Mouse (Mus musculus): Measurements from ENCODE around the gene Mrpl46. TPM values are rescaled to one million over a fixed set of nuclear protein-coding genes. Genes with fewer than 3 reads are reported as not detected.

Gene Mrpl46
- total RNA-seq (2021): 10 to 100 TPM; 27.2 to 32.0 TPM
- long read RNA-seq, experiment 1, transcript Mrpl46-201 (4 exons, 1,134 nt): major isoform, 45 of 45 reads
- long read RNA-seq, experiment 1, partial matches to known transcripts: 0 of 45 reads
- long read RNA-seq, experiment 1, other reads (novel, unspliced or antisense): 0 of 45 reads
- long read RNA-seq, experiment 2, transcript Mrpl46-201 (4 exons, 1,134 nt): major isoform, 43 of 43 reads
- long read RNA-seq, experiment 2, partial matches to known transcripts: 0 of 43 reads
- long read RNA-seq, experiment 2, other reads (novel, unspliced or antisense): 0 of 43 reads

DNA sequence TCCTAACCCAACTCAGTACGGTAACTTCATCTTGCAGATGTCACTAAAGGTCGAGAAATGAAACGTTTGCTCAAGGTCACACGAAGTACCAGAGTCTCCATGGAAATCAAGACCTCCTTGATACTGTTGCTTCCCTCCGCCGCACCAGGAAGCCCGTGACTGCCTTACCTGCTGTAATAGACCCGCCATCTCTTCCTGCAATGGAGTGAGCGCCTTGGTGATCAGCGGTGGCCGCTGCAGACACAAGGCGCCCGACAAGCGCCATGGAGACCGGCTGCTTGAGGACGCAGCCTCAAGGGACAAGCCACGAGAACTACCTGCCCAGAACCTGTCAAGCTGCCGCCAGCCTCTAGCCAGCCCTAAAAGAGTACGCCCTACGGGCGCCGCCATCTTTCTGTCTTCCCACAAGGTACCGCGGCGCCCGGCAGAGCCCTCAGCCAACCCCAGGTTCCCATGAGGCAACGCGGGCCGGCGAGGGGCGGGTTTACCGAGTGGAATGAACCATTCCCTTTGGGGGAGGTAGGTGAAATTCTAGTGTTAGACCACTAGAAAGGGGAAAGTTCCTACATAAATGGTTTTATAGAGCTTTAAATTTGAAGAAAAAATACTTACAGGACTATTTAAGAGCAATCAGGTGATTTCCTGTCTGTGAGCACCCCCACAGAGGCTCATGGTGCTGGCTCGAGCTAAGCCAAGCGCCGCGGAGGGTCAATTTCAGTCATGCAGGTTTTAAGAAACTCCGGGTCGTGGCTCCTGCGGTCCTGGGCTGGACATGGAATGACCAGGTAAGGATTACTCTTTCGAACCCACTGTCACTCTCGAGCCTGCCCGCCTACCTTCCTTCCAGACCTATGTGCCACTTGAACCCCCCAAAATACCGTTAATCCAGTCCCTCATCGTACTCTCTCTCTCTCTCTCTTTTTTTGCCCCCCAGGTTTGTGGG lies at the start of gene Mrpl46, which contains the start of gene Mrps11:
TSS of gene Mrpl46 (minus strand) at position 893 of the 943 bp plus-strand sequence.
TSS of gene Mrps11 (plus strand) at position 481 of the 943 bp plus-strand sequence.
- DNase-seq (ENCODE audit: low spot score in 2 of 2): peak; percentile 87 to 89

DNA sequence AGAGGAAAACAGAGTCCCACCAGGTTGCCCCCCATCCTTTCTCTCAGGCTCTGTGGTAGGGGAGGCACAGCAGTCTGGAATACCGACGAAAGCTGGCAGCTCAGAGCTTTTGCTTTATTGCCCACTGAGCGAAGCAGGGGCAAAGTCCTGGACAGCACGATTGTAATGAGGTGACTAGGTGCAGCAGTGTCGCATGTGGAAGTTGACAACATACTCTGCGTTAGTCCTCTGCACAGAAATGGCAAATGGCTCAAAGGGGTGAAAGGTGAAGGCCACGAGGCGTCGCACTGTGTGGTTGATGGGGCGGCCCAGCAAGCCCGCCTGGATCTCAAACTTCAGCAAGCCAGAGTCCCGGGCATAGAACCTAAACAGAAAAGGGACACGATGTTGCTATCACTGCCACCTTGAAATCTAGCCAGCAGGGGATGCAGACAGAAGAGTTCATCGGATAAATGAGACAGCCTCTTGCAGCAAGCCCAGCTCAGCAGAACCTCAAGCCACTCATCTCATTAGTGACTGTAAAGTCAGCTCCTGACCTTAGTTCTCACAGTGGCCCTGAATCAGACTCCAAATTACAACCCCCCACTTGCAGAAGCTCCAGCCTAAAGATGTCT lies 44.5 kb upstream of the Mrpl46 start:
- no peak for DNase-seq (ENCODE audit: low spot score in 2 of 2)
- intact Hi-C loops (cut with DNase I): no loop called here

More for the DNA sequence above, at the start of gene Mrpl46, which contains the start of gene Mrps11:
- intact Hi-C loops (cut with DNase I): loop anchor here (10.0 kb wide), 1 partner anchor 302 kb away; no protein-coding TSS in a partner anchor

DNA sequence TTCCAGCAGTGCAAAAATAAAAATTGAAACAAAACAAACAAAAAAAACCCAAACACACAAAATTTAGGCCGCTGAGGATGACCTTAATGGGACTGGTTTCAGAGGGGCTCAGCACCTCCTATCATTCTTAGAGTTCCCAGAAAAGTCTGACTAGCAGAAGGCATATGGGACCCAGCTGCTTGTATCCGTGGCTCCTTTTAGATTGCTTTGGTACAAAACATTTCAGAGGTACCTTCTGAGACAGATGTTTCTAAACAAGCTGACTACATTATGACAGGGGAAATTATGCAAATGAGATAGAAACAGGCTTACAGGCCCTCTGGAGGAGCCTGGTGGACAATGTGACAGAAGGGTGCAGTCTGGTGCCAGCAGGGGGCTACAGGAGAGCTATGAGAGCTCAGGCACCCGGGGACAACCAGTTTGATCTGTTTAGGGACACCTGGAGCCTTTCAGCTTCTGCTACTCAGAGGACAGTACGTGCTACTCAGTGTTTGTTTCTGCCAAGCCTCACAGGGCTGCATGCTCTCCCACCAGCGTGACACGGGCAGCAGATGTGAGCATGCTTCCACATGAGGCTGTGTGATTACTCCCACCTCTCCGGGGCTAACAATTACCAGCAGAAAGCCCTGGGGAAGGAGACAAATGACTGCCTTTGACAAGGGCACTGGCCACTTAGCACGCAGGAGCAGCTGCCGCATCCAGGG lies 43.5 kb upstream of the Mrpl46 start:
- peak in 1 of 2 experiments; percentile 38 for DNase-seq (ENCODE audit: low spot score in 2 of 2)
- intact Hi-C loops (cut with DNase I): no loop called here

- no peak for DNase-seq (ENCODE audit: low spot score in 2 of 2)
- intact Hi-C loops (cut with DNase I): no loop called here
Measured at GRCm38 (mm10) chr7:78818336-78818735, 35.0 kb upstream of the Mrpl46 start.

- no peak for DNase-seq (ENCODE audit: low spot score in 2 of 2)
- intact Hi-C loops (cut with DNase I): no loop called here
Measured at GRCm38 (mm10) chr7:78814766-78815165, 31.4 kb upstream of the Mrpl46 start.

DNA sequence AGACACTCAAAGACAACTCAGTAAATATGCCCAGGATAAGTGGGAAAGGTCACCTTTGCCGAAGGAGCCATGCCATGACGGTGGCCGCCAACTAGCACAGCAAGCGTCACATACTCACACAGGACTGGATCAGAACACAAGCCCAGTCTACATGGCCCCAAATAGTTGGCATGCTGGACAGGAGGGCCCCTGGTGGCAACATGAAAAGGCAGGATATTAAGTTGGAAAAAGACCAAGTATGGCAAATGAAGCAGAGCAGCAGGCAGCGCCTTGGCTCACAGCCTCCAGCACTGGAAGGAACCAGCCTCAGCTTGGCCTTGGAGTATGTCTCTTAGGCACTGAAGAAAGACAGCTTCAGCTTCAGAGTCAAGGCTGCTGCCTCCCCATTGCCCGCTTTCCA lies 30.5 kb upstream of the Mrpl46 start:
- DNase-seq (ENCODE audit: low spot score in 2 of 2): no peak
- intact Hi-C loops (cut with DNase I): no loop called here

GRCm38 (mm10) chr7:78807192-78807591 lies 23.9 kb upstream of the Mrpl46 start:
- no peak for DNase-seq (ENCODE audit: low spot score in 2 of 2)
- intact Hi-C loops (cut with DNase I): no loop called here

DNA sequence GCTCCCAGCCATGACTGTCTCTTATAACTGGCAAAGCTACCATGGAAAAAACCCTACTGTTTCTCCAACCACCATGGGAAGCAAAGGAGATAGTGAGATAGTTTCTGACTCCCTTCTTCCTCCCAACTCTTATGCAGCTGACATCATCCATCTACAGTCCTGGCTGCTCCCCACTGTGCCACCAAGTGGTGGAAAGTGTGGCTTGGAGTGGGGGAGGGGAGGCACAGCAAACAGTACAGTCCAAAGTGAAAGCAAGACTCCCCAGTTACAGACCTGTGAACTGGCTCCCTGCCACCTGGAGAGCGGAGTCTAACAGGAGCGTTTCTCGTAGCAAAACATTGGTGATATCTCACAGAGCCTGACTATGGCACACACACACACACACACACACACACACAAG lies 20.5 kb upstream of the Mrpl46 start:
- intact Hi-C loops (cut with DNase I): no loop called here
- DNase-seq (ENCODE audit: low spot score in 2 of 2): no peak

- DNase-seq (ENCODE audit: low spot score in 2 of 2): no peak
- intact Hi-C loops (cut with DNase I): loop anchor here (5.0 kb wide), 1 partner anchor 47 kb away; the partner anchor contains the start of gene Det1
Measured at GRCm38 (mm10) chr7:78799730-78800496, 16.6 kb upstream of the Mrpl46 start.

DNA sequence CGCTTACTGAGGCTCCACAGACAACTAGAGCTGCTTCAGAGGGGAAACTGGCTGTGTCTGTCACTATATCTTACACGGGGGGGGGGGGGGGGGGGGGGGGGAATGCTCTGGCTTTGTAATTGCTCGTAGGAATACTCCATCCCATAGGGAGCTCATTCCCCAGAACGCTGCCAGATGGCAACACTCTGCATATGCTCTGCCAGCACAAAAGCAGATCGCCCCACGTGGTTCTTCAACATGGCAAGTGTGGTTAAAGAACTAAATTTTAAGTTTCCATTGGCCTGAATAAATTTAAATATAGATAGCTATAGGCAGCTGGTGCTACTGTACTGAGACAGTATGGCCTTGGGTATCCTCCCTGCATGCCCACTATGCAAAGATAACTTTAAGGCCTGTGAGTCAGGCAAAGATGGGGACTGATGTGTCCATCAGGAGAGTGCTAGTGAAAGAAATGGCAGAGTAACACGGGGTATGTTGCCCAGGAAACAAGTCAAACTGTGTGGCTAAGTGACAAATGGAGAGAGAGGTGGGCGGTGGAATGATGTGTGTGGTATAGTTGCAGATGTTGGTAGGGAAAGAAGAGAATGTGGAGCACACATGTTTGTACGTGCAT lies 14.6 kb upstream of the Mrpl46 start:
- intact Hi-C loops (cut with DNase I): loop anchor here (5.0 kb wide), 1 partner anchor 49 kb away; the partner anchor contains the start of gene Det1
- DNase-seq (ENCODE audit: low spot score in 2 of 2): peak; percentile 74 to 89

DNA sequence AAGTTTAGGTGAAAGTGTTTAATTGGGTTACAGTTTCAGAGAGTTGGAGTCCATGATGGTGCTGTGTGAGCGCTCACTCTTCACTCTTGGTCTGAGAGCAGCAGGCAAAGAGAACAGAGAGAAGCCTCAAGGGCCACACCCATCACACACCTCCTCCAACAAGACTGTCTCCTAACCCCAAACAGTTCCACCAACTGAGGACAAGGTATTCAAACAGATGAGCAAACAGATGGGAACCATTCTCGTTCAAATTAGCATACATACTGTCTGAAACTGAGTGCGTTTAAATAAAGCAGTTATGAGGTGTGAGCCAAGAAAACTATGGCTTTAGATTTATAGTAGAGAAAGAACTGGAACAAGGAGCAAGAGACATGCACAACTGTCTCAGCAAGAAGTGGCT lies 13.3 kb upstream of the Mrpl46 start:
- intact Hi-C loops (cut with DNase I): loop anchor here (5.0 kb wide), 1 partner anchor 51 kb away; the partner anchor contains the start of gene Det1
- DNase-seq (ENCODE audit: low spot score in 2 of 2): peak; percentile 32 to 58

GRCm38 (mm10) chr7:78794571-78795092 lies 11.3 kb upstream of the Mrpl46 start:
- intact Hi-C loops (cut with DNase I): loop anchor here (5.0 kb wide), 1 partner anchor 53 kb away; the partner anchor contains the start of gene Det1
- DNase-seq (ENCODE audit: low spot score in 2 of 2): no peak

DNA sequence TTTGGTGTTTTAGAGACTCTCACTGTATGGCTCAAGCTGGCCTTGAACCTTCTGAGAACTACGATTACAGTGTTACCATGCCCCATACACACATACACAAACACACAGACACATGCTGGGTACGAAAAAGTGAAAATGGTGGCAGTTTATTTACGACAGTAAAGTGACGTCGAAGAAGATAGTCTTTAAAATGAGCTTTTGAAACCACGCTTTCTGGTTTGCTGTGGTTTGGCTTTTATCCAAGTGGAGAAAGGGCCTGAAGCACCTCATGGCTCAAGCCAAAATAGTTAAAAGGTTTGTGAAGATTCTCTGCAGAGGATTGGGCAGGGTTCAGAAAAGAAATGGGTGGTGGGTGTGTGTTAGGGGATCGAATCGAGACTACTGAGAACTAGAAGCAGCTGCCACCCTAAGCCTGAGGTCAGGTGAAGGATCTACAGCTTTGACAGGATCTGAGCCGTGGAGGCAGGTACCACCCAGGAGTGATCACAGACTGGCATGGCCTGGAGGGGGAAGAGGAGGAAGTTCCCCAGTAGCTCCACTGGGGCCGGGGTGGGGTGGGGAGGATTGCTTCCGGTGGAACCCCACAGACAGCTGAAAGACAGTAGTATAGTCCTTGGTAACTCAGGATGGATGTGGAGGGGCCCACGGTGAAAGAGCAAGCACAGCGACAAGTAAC lies 10.7 kb upstream of the Mrpl46 start:
- intact Hi-C loops (cut with DNase I): no loop called here

DNA sequence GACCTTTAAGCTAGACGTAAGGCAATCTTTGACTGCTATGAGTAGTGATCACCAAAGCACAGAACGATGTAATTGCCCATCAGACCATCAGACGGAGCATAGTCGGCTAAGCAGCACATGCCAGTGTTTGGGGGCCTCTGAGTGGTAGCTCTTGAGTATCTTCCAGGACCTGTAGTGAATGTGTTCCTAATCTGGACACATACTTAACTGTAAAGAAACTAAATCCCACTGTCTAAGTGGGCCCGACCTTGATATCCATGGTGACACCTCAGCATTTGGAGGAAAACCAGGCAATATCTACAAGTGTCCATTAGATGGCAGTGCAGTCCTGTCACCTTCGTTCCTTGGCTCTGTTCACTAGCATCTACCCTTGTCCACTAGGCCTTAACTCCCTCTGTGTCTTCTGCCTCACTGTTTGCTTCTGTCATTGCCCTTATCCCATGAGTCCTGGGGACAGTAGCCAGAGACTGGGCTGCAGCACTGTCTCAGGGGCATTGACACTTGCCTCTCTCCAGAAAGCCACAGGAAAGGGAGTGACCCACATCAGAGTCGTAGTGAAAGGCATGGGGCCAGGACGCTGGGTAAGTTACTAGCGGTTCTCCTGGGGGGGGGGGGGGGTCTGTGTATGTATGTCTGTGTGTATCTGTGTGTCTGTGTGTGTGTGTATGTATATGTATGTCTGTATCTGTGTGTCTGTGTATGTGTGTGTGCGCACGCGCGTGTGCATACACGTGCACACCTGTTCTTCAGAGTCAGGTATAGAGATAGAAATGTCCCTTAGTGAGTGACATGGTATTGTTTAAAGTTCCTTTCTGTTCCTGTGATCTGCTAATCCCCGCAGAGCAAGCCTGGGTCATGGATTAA lies 8.3 kb upstream of the Mrpl46 start:
- peak; percentile 70 to 81 for DNase-seq (ENCODE audit: low spot score in 2 of 2)
- intact Hi-C loops (cut with DNase I): loop anchor here (1.0 kb wide), 1 partner anchor 99 kb away; no protein-coding TSS in a partner anchor

More for the DNA sequence above, 10.7 kb upstream of the Mrpl46 start:
- no peak for DNase-seq (ENCODE audit: low spot score in 2 of 2)

DNA sequence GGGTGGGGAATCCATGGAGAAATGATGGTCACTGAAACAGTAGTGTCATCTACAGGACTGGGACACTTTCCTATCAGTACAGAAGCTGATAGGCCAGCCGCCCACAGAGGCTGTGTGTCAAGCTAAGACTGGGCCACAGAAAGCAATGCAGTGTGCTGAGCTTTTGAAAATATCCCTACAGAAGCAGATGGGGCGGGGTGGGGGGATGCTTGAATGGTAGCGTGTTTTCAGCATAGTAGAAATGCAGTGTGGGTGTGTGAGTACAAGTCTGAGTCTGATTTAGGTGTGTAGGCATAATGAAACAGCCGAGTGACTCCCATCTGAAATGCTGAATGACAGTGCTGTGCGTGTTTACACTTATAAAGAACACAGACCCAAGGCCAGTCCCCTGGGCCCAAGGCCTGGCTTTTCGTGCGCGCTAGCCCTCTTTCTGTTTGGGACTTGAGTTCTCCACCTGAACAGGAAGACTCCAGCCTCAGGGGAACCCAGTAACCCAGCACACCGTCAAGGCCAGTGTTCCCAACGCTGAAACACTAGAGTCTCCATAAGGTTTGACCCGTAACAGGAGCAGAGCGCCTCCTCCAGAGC lies 4.6 kb upstream of the Mrpl46 start:
- peak; percentile 55 to 62 for DNase-seq (ENCODE audit: low spot score in 2 of 2)
- intact Hi-C loops (cut with DNase I): loop anchor here (10.0 kb wide), 1 partner anchor 297 kb away; no protein-coding TSS in a partner anchor
